Mouse (Mus musculus): ENCODE measurements at regions not wholly inside any gene's neighbourhood (a gene's known extent, or its start where the extent isn't known, plus 50 kb on each side); places are given as distances from the start of the nearest gene placed in this dataset.

DNA sequence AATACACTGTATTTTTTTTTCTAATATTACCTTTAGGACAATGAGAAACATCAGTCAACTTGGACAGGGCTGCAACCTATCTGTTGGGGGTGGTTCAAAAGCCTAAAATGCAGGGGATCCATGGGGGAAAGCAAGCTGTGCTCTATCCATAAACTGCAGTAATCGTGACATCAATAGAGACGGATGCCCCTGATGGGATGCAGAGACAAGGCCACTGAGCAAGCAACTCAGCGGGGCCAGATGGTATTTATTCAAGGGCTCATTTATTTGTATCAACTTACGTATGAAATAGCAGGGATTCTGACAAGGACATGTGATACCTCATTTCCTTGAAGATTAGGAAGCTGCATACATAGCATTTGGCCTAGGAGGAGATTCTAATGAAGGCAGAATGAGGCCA lies 673.5 kb upstream of the A1bg start:
- DNase-seq, result peak; percentile 68 to 82

DNA sequence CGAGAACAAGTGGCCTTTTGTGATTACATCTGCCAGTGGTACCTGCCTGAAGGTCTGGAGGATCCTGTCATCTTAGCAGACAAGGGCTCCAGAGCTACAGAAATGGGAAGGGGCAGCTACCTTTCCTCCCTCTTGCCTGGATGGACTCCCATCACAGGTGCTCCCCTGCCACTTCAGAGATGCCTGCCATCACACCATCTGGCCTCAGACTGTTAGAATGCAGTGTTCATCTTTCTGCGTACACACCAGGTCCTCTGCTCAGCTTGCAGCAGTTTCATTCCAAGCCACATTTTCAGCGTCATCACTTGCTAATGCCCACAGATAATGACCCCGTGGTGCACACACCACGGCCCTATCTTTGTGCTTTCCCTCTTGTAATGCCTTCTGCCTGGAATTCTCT lies 666.1 kb upstream of the A1bg start:
- DNase-seq, result peak; percentile 33 to 69

DNA sequence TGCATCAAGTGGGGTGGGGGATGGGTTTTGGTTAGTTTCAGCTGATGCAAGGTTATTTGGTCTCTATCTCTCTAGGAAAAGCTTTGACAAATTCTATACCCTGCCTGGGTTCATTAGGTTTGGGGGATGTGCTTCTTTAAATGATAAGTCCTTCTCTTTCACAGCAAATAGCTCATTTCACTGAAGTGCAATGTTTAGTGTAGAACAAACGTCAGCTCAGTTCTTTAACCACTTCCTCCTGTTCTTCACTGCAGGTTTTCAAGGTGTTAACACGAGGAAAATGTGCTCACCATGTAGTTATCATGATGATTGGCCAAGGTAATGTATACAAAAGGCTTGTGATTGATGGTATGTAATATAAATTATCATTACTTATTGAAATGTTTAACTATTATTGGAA lies 659.5 kb upstream of the A1bg start:
- DNase-seq, result no peak

DNA sequence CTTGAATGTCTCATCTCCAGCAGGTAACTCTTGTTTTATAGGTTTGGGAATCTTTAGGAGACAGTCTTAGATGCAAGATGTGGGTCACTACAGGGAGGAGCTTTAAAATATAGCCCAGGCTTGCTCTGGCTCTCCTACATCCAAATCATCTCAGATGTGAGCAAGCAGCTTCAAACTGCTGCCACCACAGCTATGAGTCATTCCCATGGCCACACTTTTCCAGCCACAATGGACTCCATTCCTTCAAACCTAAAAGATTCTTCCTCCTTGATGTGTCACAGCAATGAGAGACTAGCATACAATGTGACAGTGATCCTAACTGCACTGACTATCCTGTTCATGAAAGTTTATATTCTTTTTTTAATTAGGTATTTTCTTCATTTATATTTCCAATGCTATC lies 640.5 kb upstream of the A1bg start:
- DNase-seq, result no peak

DNA sequence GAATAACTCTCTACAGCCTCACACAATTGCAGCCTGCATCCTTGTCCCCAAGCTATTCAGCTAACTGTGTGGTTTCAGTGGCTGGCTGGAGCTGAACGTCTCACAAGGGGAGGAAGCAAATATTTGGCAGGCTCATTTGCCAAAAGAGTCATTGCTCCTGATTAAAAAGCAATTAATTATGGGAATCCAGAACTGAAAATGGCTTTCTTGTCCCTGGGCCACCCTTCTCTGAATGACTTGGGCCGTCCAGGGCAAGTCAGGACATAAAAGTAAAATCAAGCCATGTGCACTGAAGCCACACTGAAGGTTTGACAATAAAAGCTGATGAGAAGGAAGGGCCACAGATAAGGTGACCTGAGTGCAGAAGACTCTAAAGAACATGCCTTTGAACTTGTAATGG lies 639.4 kb upstream of the A1bg start:
- peak; percentile 17 to 18 for DNase-seq

DNA sequence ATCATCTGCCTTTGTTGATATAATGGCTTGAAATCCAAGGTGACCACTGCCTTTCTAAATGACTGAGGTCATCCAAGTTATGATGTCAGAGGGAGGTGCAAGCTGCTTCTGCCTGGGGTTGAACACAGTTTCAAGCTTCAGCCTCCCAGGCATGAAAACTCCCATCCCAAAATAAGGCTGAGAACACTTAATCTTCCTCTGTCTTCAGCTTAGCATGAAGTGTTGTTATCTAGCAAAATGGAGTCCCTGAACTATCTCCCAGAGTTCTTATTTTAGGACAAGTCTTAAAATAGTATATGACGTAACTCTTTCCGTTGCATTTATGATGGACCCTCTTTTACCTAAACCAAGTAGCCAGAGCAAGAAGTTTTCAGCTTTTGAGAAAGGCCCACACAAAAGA lies 631.1 kb upstream of the A1bg start:
- DNase-seq, result no peak

DNA sequence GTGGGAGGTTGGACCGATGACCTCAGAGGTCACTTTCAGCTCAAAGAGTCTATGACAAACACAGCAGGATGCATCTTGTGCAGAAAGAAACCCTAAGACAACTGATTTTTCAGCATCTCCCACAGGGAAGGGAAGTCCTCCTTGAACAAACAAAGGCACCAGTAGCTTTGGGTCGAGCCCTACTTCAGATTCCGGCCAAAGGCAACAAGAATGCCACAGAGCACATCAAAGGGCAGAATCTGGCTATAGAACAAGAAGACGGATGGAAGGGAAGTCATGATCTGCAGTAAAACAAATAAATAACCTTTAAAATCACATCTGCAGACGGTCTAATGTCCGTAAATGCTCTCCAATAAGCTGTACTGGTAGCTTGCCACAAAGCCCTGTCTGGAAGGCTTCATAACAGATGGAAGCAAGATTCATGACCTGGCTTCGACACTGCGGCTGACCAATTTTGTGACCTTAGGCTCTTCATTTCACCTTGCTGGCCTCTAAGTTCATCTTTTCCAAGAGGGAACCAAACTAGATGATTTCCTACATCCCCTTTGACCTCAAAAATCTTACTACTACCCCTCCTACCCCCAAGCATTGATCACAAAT lies 630.4 kb upstream of the A1bg start:
- peak in 1 of 2 experiments; percentile 7 for DNase-seq

DNA sequence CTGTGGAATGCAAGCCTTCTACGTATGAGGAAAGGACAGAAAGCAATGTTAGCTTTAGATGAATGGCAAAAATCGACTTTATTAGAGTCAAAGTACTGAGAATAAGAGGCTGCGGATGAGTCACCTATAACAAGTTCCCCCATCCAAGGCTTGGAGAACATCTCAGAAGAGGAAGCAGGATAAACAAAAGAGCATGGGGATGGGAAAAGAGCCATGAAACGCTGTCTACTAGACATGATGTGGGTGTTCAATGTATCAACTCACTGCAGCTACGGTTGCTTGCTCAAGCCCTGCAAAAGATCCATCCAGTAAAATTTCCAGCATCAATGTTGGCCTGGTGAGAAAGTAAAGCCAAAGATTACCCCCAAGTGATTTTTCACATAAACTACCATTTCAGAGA lies 628.4 kb upstream of the A1bg start:
- no peak for DNase-seq

DNA sequence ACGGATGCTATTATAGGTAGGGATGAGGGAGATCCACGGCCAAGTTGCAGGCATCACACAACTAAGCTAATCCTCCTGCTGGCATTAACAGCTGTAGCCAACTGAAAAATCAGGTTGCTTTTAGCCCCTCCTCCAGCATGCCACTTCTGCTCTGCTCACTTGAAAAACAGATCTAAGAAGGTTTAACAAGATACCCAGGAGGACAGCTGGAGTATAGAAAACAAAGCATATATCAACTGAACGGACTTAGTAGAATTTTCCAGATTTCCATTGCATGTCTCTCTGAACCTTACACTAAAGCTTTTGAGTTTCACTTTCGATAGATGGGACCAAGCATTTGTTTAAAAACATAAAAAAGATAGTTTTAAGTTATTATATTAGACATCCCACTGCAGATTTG lies 625.6 kb upstream of the A1bg start:
- DNase-seq, result no peak

DNA sequence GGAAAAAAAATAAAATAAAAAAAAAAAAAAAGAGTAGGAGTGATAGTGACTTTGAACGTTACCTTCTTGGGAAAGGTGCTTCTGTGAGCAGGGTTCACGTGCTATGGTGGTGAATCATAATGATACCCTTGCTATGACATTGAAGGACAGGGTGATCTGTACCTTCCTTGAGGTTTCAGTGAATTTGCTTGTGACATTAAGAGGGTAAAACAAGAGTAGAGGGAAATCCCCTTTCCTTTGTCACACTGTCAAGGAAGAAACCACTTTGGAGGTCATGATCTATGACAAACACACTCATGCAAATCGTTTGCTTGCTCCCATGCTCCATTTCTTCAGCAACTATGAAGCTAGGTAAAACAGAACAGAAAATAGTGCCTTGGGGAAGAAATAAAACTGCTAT lies 623.8 kb upstream of the A1bg start:
- DNase-seq, result no peak

DNA sequence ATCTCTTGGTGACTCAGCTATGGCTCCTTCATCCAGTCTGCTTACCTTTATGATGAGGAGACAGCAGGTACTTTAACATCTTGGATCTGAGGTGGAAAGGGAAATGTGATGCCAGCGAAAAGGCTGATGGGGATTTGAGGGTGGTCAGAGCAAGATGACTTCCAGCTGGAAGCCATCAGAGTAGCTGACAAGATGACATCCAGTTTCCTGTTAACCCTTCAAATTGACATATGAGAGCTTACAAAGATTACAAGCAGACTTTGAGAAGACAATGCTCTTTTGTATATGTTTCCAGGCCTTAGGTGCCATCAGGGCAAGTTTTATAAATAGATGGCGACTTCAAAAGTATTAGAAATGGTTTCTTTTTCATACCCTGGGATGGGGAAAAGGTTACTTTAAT lies 621.3 kb upstream of the A1bg start:
- DNase-seq, result no peak

DNA sequence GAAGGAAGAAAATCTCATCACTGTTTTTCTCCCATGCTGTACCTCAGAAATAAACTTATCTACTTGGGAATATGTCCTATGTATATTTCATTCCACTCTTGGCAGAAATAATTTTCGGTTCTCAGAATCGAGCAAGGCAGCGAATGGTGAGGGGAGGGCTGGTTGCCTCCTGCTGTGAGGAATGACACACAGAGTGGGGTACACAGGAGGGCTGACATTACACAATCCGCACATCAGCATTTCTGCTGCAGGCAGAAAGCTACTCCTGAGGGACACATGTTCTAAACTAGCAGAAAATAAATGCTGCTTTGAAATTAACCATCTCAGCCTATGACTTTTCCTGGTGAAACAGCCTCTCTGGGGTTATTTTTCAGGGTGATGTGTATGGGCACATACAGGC lies 618.8 kb upstream of the A1bg start:
- DNase-seq, result no peak

DNA sequence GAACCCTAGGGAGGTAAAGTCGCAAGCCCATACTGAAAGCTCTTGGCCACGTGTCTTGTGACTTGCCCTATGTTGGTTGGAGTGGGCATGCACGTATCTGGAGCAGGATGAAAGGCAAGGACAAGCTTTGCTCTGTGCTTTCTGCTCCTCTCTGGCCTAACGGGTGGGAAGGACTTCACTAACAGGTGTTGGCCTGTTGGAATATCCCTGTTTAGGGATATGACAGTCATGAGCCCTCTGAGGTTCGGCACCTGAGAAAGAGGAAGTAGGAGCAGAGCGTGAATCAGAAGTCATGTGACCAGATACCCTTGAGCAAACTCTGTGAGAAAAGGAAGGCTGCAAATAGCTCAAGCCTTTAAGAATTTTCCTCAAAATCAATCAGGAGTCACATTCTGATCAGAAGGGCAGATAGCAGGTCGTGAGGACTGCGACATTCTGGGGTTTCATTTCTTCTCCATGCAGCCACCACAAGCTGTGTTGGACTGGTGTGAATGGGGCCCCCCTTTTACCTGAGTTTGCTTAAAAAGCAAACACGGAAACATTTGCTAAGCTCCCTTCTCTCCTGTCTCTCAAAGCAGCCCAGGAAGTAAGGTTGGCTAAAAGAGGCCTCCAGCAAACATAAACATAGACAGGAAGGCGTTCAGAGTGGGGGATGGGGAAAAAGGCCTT lies 618.1 kb upstream of the A1bg start:
- no peak for DNase-seq

DNA sequence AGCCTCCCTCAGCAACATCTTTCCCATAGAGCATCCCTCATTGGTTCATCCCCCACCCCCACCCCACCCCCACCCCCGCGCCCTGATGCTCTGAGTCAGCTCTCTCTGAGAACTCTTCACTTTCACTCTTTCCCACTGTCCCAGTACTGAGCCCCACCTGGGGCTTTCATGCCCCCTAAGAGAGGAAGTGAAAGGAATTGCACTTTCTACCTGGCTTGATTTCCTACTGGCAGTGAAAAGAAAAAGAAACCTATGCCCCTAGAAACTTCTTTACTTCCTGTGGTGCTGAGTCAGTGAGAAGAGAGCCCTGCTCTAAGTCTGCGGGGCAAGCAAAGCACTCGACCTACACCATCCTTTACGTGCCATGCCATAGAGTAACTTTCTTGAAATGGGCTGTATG lies 616.1 kb upstream of the A1bg start:
- no peak for DNase-seq

DNA sequence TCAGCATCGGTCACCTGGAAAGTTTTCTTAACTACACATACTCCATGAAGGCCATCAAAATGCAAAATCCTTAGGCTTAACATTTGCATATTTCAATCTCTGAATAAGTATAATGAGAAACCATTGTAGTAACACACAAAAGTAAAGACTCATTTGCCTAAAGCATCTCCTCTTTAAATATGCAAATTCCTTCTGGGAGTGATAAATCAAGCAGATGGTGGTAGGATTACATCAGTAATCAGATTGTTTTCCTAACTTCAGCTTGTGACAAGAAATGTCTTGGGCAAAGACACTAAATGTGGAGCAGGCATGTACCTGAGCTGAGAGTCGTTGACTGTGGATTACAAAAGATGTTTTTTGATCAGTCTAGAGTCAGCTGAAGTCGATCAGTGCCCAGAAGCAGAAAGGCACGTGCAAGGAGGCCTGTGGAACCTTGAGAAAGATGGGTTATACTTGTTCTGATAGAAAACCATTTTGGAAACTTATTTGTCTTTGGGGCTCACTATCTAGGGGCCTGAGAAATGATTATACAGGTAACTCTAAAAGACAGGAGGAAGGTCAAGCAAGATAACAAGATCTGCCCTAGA lies 615.5 kb upstream of the A1bg start:
- DNase-seq, result no peak

DNA sequence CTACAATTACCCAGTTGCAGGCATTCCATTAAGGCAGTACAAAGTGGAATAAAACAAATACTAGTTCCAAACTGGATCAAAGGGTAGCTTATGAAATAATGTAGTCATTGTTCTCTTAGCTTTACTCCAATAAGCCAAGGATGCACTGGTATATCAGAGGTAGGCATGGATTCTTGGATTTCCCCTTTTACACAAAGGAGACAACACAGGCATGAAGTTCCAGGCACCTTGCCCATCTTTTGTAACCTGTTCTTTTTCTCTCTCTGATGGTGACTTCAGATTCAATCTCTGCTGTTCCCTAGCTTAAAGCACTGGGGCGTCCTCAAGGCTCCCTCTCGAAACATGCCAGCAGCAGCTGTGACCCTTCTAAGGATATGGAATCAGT lies 613.5 kb upstream of the A1bg start:
- DNase-seq, result no peak

DNA sequence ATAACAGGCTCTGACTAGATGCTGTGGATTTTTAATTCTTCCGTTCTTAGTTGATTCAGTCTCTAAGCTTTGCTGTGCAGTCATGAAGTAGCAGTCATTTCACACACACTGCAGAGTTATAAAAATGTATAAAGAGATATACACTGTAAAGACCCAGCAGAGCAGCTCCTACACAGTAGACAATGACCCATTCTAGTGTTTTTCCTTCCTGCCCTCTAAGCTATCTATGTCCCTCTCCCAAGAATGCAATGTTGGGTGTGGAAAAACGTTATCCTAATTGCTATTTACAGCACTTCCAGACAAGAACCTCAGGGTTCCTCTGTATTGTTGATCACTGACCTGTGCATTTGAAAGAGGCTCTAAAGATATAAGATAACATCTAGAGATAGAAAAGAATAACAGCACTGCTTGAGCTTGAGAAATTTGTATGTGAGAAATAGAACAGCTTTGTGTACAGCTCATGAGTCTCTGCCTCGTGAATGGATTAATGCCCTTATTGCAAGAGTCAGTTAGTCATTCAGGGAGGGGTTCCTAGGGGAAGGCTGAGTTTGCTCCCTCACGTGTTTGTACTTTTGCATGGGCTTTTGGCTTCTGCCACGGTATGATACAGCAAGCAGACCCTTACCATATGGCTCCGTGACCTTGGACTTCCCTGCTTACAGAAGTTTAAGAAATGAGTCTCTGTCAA lies 613.0 kb upstream of the A1bg start:
- DNase-seq, result no peak

DNA sequence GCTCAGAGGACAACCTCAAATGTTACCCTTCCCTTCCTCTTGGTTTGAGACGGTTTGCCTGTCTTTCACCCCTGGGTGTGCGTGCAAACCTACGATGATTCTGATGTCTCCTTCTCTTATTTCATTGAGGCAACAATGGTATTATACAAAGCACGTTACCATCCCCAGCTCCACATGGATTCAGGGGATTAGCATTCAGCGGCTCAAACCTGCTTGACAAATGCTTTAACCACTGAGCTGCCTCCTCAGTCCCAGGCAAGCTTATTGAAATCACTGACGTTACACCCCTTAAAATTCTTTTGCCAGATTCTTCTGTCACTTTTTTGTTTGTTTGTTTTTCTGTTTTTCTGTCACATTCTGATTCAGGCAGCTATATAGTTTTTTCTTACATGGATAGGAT lies 612.4 kb upstream of the A1bg start:
- DNase-seq, result no peak

DNA sequence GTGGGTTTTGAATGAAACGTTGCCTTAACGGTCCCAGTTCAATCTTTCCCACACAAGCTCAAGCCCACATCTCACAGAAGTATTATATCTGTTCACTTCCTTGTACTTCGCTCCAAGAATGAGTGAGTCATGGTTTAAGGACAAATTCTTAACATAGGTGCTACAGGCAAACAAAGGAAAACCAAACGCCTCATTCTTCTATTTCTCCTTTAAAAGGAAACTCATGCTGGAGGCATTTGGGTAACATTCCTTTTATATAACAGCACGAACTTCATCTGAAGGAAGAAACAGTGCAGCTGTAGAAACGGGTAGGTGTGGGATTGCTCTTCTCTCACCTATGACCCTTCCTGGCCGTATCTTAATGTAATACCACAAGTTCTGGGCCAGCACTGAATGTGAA lies 610.0 kb upstream of the A1bg start:
- no peak for DNase-seq

DNA sequence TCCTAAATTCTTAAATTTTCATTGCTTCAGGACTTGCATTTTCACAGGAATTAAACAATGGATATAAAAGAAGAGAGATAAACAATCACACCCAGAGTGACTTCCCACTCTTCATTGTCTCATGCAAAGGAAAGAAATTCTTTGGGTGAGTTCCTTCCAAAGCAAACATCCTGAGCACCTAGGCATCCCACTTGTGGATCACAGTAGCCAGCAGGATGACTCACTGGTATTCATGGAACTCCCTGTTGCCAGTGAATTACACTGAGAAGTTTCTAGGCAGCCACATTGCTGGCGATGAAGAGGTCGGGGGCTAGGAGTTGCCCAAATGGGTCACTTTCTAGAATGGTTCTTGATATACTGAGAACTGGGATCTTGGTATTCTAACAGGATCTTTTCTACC lies 609.2 kb upstream of the A1bg start:
- no peak for DNase-seq

DNA sequence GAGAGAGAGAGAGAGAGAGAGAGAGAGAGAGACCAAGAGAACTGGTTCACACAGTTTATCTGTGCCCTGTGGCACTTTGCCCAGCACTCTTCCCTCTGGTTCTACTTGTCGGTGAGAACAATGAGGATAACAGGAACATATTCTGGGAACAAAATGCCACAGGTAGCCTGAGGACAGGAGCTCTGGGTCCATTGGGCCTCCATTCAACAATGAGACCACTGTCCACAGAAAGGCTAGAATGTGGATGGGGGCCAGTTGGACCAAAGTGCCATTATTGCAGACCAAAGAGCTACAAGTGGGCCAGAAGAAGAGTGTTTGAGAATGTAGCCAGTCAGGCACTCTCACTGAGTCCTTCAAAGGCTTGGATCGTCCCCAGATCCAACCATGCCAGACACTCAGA lies 600.2 kb upstream of the A1bg start:
- DNase-seq, result peak; percentile 26 to 49

DNA sequence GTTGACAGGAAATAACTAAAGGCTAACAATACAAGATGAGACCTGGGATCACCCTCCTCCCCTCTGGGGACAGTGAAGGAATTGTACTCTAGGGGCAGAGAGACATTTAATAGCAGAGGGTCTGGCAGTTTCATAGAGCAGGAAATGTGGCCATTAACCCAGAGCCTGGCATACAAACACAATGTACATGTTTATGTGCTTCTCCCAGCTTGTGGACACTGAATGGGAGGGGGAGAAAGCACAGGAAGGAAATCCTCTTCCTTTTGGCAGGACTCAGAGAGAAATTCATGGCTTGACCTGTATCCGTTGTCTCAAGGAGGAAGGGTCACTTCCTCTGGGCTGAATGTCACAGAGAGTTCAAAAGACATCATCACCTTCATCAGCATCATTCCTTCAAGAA lies 594.5 kb upstream of the A1bg start:
- no peak for DNase-seq

DNA sequence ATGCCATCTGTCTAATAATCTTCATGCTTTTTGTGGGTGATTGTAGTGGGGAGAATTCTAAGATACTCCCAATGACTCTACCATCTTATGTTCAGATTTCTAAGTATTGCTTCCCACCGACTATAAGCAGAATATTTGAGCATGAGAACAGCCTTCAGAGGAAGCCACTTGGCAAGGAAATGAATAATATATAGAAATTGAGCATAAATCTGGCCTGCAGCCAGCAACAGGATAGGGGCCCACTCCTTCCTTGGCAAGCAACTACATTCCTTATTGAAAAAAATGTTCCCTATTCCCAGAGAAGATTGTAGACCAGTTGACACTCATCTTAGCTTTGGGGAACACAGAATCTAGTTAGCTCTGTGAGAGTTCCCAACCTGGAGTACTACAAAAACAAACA lies 591.5 kb upstream of the A1bg start:
- DNase-seq, result no peak

DNA sequence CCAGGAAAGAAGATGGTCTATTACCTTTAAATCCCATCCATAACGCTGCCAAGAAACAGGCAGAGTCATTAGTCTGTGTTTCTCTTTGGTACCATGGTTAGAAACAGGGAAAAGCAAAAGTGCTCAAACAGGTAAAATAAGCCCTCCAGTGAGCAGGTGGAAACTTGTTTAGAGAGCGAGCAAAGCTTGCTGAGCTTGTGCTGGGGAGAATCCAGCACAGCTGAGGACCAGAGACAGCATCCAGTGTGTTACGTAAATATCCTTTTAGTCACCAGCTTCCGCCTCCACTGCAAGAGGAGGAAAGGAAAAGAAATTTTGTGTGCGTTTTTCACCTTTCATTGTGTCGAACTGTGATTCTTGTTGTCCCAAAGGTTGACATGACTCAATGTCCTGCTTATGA lies 586.0 kb upstream of the A1bg start:
- DNase-seq, result no peak

All from cerebellum, postnatal 10 days (tissue).